In the genomic region with DNA sequence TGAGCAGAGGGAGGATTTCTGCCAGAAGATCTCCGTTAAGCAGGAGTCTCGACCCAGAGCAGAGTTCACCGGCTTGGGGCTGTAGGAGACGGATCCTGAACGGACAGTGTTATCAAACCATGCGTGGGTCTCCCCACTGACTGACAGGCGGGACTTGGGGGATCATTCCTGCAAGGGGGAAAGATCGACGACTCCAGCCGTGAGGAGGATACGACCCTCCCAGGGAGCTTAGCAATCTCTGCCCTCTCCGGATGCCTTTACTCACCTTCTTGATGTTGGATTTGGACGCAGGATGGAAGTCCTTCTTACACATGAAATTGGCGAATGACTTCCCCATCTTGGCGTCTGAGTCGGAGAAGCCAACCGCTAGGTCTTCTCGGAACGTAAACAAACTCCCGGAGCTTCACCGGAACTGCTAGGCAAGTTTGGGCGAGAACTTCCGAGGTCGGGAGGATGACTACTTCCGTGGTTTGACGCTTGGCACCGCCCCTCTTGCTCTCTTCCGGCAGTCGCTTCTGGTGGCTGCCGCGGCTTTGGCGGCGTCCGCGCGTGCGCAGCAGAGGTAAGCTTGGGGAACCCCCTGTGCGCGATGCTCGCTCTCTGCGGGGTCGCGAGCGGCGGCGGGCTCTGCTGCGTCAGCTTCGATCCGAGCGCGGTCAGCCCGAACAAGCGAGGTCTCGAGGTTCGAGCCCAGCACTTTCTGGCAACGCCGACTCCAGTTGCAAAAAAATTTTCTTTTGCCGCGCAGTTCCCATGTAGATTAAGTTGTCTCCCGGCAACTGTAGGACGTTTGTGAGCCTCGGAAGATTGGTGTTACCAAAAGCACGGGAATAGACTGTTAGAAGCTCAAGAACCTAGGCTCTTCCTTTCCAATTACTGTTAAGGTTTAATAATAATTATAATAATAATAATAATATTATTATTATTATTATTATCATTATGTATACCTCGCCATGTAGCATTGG, we compare ENCODE assay signal across 8 mouse cellular contexts. TPM values are rescaled to one million over a fixed set of nuclear protein-coding genes. Genes with fewer than 3 reads are reported as not detected.
DNase-seq lines count a peak whose midpoint lies in the region; ATAC-seq lines count a peak whose summit lies in the region.

A gene (plus strand): TSS at position 450 of the 965 bp plus-strand sequence.
A gene (minus strand): TSS at position 550 of the 965 bp plus-strand sequence.

- peaks cover 23% of the 10 kb centered on the region for H3K36me3 ChIP-seq in hindbrain, embryonic 15.5 days

- no peaks in the 10 kb centered on the region for H3K9me3 ChIP-seq in hindbrain, embryonic 15.5 days

- H3K27ac ChIP-seq in hindbrain, embryonic 15.5 days (replicated peaks): peak within 1 kb of the TSS; percentile 81

- peak; percentile 96 for ATAC-seq in hindbrain, embryonic 15.5 days (ENCODE audit: low FRiP score, low read depth)

- H3K4me3 ChIP-seq in hindbrain, embryonic 15.5 days: peak within 1 kb of the TSS; percentile 74

- peak within 1 kb of the TSS; percentile 66 for H3K4me2 ChIP-seq in hindbrain, embryonic 15.5 days

- under 1% methylated on average over 64 of the region's 64 CpGs for WGBS in hindbrain, embryonic 15.5 days

- peak; percentile 98 for DNase-seq in T-cell, adult 2 months (ENCODE audit: low spot score)
- peak; percentile 93 to 96 for DNase-seq in cerebellum, postnatal 36 days
- DNase-seq in frontal cortex, postnatal 36 days (ENCODE audit: low spot score in 2 of 2): peak; percentile 90 to 93
- peak; percentile 91 for DNase-seq in left cerebral cortex, adult 11 months (ENCODE audit: low spot score)
- DNase-seq in lung, postnatal 4 days: peak; percentile 96 to 98
- DNase-seq in retina, postnatal 7 days (ENCODE audit: low read depth, low spot score): peak; percentile 94
- peak; percentile 81 for DNase-seq in urinary bladder, adult 2 months (ENCODE audit: low spot score)

- no peaks in the 10 kb centered on the region for H3K27me3 ChIP-seq in hindbrain, embryonic 15.5 days

- peak within 1 kb of the TSS; percentile 59 for H3K9ac ChIP-seq in hindbrain, embryonic 15.5 days

- H3K4me1 ChIP-seq in hindbrain, embryonic 15.5 days (replicated peaks): peaks cover 16% of the 10 kb centered on the region

RNA-seq across cellular contexts. Expression of the first gene that starts in this region (rescaled TPM):
- 7.3 and 8.2 TPM in 2 replicates for polyA plus RNA-seq in hindbrain, embryonic 15.5 days (2015; fragmentation: Nextera tagmentation; extraction: Ambion mirVana)
- 19.1 and 26.2 TPM in 2 replicates for polyA plus RNA-seq in urinary bladder, adult 2 months (2012; rRNA removed)

RNA-seq across cellular contexts. Expression of the second gene that starts in this region (rescaled TPM):
- 26.2 and 29.0 TPM in 2 replicates for polyA plus RNA-seq in hindbrain, embryonic 15.5 days (2015; fragmentation: Nextera tagmentation; extraction: Ambion mirVana)
- 21.7 and 23.4 TPM in 2 replicates for polyA plus RNA-seq in urinary bladder, adult 2 months (2012; rRNA removed)

Comparison
In these comparisons a context has a peak if more than half of its experiments do, and no peak if none do; other contexts are left out.
1. Peak in every context shown above with its lines: DNase-seq, ATAC-seq, H3K4me3 ChIP-seq and H3K27ac ChIP-seq.